Mouse (Mus musculus) liver, postnatal 0 days (tissue): ENCODE measurements around the gene Gsta1.
"Not testable (repeated sequence)": the region's sequence is repeated elsewhere in the genome, so short reads cannot be mapped to it uniquely, and the experiment has no call there.

Experiments used
- CTCF ChIP-seq: sonication (generic); IDR thresholded peaks from 2 replicates; pipeline ENCODE4 v1.5.1; 2016; ENCODE audit warnings: antibody characterized with exemption, low read depth
- EP300 ChIP-seq: IDR thresholded peaks from 2 replicates; pipeline ENCODE4 v1.6.1; 2016; ENCODE audit warnings: antibody characterized with exemption, low read depth, mild to moderate bottlenecking

DNA sequence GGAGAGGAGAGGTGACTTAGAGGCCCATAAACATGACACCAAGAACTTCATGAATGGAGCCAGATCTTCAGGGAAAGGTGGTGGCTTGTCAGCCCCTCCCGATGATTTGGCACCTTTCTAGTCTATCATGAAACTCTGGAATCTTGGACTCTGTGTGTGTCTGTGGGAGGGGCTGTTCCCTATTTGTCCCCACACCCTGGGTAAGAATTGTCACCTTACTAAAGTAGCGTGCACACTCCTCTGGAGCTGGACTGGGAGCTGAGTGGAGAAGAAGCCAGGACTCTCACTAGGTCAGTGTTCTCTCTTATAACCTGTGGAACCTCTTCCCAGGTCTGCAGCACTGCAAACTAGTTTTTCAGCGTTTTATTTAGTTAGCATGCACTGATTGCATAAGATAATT, 26.5 kb downstream of the Gsta1 start, which contains the start of gene Gm3776:
- TF ChIP-seq CTCF, EP300: not testable (repeated sequence)
